Comparison of ENCODE assay signal across 27 mouse cellular contexts in genomic region chr13:115718859-115719258, GRCm38 (mm10).
DNase-seq lines count a peak whose midpoint lies in the region; ATAC-seq and TF ChIP-seq lines count a peak whose summit lies in the region.
"Had no signal": no experiment of that assay in that cellular context is flagged by ENCODE, and none has a peak within 500 bp of the region (broad histone marks: within the 10 kb centered on the region; RNA-seq: fewer than 3 reads in every experiment).

No protein-coding gene starts in this region.

- H3K9ac ChIP-seq in ES-E14 (ENCODE audit: insufficient read depth, low read depth, low read length, poor library complexity, severe bottlenecking): no peak overlapping the region
- no peak overlapping the region for H3K9ac ChIP-seq in embryonic facial prominence, embryonic 11.5 days (replicated peaks; ENCODE audit: low read length)
- H3K9ac ChIP-seq: heart, embryonic 12.5 days; liver, embryonic 14.5 days; neural tube, embryonic 12.5 days had no signal

- no peaks in the 10 kb centered on the region for H3K27me3 ChIP-seq in embryonic facial prominence, embryonic 11.5 days (ENCODE audit: control insufficient read depth, insufficient read depth, low read length)
- H3K27me3 ChIP-seq: heart, embryonic 12.5 days; neural tube, embryonic 12.5 days had no signal

- no peak overlapping the region for H3K4me2 ChIP-seq in embryonic facial prominence, embryonic 11.5 days (ENCODE audit: low read depth, low read length)
- H3K4me2 ChIP-seq: heart, embryonic 12.5 days; neural tube, embryonic 12.5 days had no signal

- H3K36me3 ChIP-seq in ES-E14 (ENCODE audit: control insufficient read depth, insufficient read depth, low read length, poor library complexity, severe bottlenecking): no peaks in the 10 kb centered on the region
- no peaks in the 10 kb centered on the region for H3K36me3 ChIP-seq in embryonic facial prominence, embryonic 11.5 days (replicated peaks; ENCODE audit: control insufficient read depth, insufficient read depth, low read depth, low read length)
- H3K36me3 ChIP-seq: heart, embryonic 12.5 days; neural tube, embryonic 12.5 days had no signal

- H3K4me1 ChIP-seq in ES-E14 (ENCODE audit: control insufficient read depth in 2 of 2, insufficient read depth in 2 of 2, low read length in 2 of 2, poor library complexity in 1 of 2): no peaks in the 10 kb centered on the region
- H3K4me1 ChIP-seq in embryonic facial prominence, embryonic 11.5 days (ENCODE audit: control insufficient read depth, insufficient read depth, low read length): no peaks in the 10 kb centered on the region
- H3K4me1 ChIP-seq: heart, embryonic 12.5 days; neural tube, embryonic 12.5 days had no signal

- 0 out of 2 replicates have a peak overlapping the region, but pooled peaks have one; percentile 22 for H3K27ac ChIP-seq in ES-E14 (ENCODE audit: insufficient read depth, low read depth, low read length, poor library complexity, severe bottlenecking)
- H3K27ac ChIP-seq in embryonic facial prominence, embryonic 11.5 days (replicated peaks; ENCODE audit: low read depth, low read length): no peak overlapping the region
- H3K27ac ChIP-seq: heart, adult 2 months; layer of hippocampus, adult 2 months; liver, embryonic 14.5 days; macrophage; neural tube, embryonic 12.5 days had no signal

- no peak overlapping the region for H3K4me3 ChIP-seq in ES-E14 (ENCODE audit: insufficient read depth in 1 of 2, low read depth in 1 of 2, low read length in 2 of 2, poor library complexity in 1 of 2, severe bottlenecking in 1 of 2)
- H3K4me3 ChIP-seq in embryonic facial prominence, embryonic 11.5 days (ENCODE audit: low read depth, low read length): no peak overlapping the region
- H3K4me3 ChIP-seq: heart, adult 2 months; heart, embryonic 12.5 days; layer of hippocampus, adult 2 months; neural tube, embryonic 12.5 days had no signal

- ATAC-seq in embryonic facial prominence, embryonic 11.5 days (replicated peaks; ENCODE audit: insufficient number of reproducible peaks, low FRiP score, low TSS enrichment, low read depth): no peak
- ATAC-seq: forebrain, embryonic 14.5 days; hindbrain, embryonic 16.5 days had no signal

- DNase-seq in ES-E14 (ENCODE audit: low read depth, low spot score): no peak
- peak; percentile 60 for DNase-seq in embryo, embryonic 10.5 days (ENCODE audit: low spot score)
- DNase-seq in embryonic facial prominence, embryonic 11.5 days (ENCODE audit: low spot score): peak; percentile 42
- DNase-seq in mesoderm, embryonic 11.5 days (ENCODE audit: low read depth, low spot score): peak; percentile 61
- DNase-seq in cerebellum, adult 9-11 months: no peak
- no peak for DNase-seq in cerebellum, adult 9-10 months
- no peak for DNase-seq in kidney, adult 11 months
- DNase-seq: B cell, adult 2 months; cerebellum, postnatal 10 days; heart, adult 2 months; kidney, adult 2 months; kidney, postnatal 36 days; left cerebral cortex, postnatal 4 days; liver; lung, adult 2 months; lung, postnatal 10 days; midbrain, embryonic 14.5 days; right cerebral cortex, postnatal 4 days; thymus, adult 2 months; thymus, postnatal 4 days had no signal

- H3K9me3 ChIP-seq in ES-E14 (ENCODE audit: control insufficient read depth, insufficient read depth, low read depth, low read length): no peaks in the 10 kb centered on the region
- no peaks in the 10 kb centered on the region for H3K9me3 ChIP-seq in embryonic facial prominence, embryonic 11.5 days (replicated peaks; ENCODE audit: control insufficient read depth, low read length)
- H3K9me3 ChIP-seq: heart, embryonic 12.5 days; neural tube, embryonic 12.5 days had no signal

- WGBS in embryonic facial prominence, embryonic 11.5 days: 44% methylated on average over 5 of the region's 5 CpGs

- in situ Hi-C loops in ES-E14 (cut with MboI; ENCODE audit: low sequenced_read_pairs in 2 of 2, unreplicated experiment in 2 of 2): no loop called here

TF ChIP-seq in ES-E14, 5 proteins besides CTCF, POLR2A, EP300 and RAD21:
- TF ChIP-seq MAFK (IDR thresholded peaks at IDR 0.05; ENCODE audit: insufficient read depth, low read depth, low read length): no peak
- TF ChIP-seq ZNF384 (IDR thresholded peaks at IDR 0.05; ENCODE audit: low read depth, low read length): no peak
- TF ChIP-seq HCFC1 (IDR thresholded peaks at IDR 0.05; ENCODE audit: borderline replicate concordance, insufficient read depth, low read length): no peak
- TF ChIP-seq ZC3H11A (IDR thresholded peaks at IDR 0.05; ENCODE audit: borderline replicate concordance, low read depth, low read length): no peak
- no peak for TF ChIP-seq CHD2 (IDR thresholded peaks at IDR 0.05; ENCODE audit: low read depth, low read length)

Comparison
In these comparisons a context has a peak if more than half of its experiments do, and no peak if none do; other contexts are left out.
1. DNase-seq: peak in embryo, embryonic 10.5 days (single experiment), embryonic facial prominence, embryonic 11.5 days (single experiment) and mesoderm, embryonic 11.5 days (single experiment); none in ES-E14 (single experiment), cerebellum, adult 9-11 months (single experiment), cerebellum, adult 9-10 months (single experiment) and kidney, adult 11 months (single experiment).